Mouse (Mus musculus) left cerebral cortex, postnatal 10 days (tissue): ENCODE results near the gene Cwc22. TPM values are rescaled to one million over a fixed set of nuclear protein-coding genes. Genes with fewer than 3 reads are reported as not detected.

ENCODE experiments used
- DNase-seq, 2 experiments: peaks; one replicate each; pipeline ENCODE4 v3.0.0; 2021 to 2022; ENCODE audit warnings: low spot score in 2 of 2, mixed read lengths in 1 of 2; ENCODE audit errors: extremely low spot score in 1 of 2
- intact Hi-C: fragments of 180-260 bp; cut with DNase I; formaldehyde crosslinking; loops from one replicate; pipeline ENCODE4 v1.15.1; 2025
- total RNA-seq, 2 experiments: library from RNA; stranded (reverse); gene quantifications; 2 replicates each; pipeline ENCODE4 v1.2.3; 2021

Cwc22 gene
- total RNA-seq, 2 experiments from 2014 or later: 23.7 to 23.9 TPM

DNA sequence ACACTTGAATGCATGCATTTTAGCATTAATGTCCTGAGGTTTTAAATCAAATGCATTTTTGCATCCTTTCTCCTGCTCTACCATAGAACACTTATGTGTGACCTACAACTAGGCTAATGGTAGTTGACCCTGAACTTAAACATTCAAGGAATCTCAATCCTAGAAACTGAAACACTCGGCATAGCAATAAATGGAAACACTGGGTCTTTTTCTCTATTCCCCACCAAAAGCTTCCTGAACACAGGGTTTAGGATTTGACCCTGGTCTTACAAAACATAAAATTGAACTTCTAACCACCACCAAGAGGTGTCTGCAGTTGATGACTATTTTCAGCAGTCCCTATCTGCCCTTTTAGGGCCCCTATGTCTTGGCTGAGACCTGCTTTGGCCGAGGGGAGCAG is 57.3 kb downstream of the Cwc22 start:
- intact Hi-C loops: loop anchor here (10.0 kb wide), 1 partner anchor 106 kb away; no protein-coding TSS in a partner anchor
- no peak for DNase-seq

DNA sequence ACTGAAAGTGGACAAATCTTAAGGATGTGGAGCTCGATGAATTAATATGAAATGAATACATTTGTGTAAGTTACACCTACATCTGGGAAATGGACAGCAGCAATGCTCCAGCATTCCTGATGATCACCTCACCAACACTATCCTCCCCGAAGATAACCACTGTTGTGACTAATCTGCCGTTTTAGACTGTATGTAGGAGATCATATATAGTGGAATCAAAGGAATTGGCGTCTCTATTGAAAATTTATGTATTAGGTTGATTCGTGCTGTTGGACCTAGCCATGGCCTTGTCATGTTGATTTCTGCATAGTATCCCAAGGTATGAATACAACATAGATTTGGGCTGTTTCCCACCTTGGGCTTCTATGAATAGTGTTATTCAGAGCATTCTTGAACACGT is 58.1 kb downstream of the Cwc22 start:
- intact Hi-C loops: loop anchor here (10.0 kb wide), 1 partner anchor 107 kb away; no protein-coding TSS in a partner anchor
- DNase-seq: no peak

- intact Hi-C loops: loop anchor here (10.0 kb wide), 1 partner anchor 108 kb away; no protein-coding TSS in a partner anchor
- DNase-seq: no peak
Observed at GRCm38 (mm10) chr2:77887166-77887565, 59.0 kb downstream of the Cwc22 start.

- no peak for DNase-seq
- intact Hi-C loops: loop anchor here (10.0 kb wide), 1 partner anchor 109 kb away; no protein-coding TSS in a partner anchor
Observed at GRCm38 (mm10) chr2:77885491-77886130, 60.6 kb downstream of the Cwc22 start.

GRCm38 (mm10) chr2:77885036-77885435 is 61.1 kb downstream of the Cwc22 start:
- intact Hi-C loops: loop anchor here (10.0 kb wide), 1 partner anchor 110 kb away; no protein-coding TSS in a partner anchor
- no peak for DNase-seq

- no peak for DNase-seq
- intact Hi-C loops: loop anchor here (10.0 kb wide), 1 partner anchor 110 kb away; no protein-coding TSS in a partner anchor
Observed at GRCm38 (mm10) chr2:77884491-77884890, 61.7 kb downstream of the Cwc22 start.

- intact Hi-C loops: loop anchor here (10.0 kb wide), 1 partner anchor 112 kb away; no protein-coding TSS in a partner anchor
Observed at GRCm38 (mm10) chr2:77882961-77883360, 63.2 kb downstream of the Cwc22 start.

DNA sequence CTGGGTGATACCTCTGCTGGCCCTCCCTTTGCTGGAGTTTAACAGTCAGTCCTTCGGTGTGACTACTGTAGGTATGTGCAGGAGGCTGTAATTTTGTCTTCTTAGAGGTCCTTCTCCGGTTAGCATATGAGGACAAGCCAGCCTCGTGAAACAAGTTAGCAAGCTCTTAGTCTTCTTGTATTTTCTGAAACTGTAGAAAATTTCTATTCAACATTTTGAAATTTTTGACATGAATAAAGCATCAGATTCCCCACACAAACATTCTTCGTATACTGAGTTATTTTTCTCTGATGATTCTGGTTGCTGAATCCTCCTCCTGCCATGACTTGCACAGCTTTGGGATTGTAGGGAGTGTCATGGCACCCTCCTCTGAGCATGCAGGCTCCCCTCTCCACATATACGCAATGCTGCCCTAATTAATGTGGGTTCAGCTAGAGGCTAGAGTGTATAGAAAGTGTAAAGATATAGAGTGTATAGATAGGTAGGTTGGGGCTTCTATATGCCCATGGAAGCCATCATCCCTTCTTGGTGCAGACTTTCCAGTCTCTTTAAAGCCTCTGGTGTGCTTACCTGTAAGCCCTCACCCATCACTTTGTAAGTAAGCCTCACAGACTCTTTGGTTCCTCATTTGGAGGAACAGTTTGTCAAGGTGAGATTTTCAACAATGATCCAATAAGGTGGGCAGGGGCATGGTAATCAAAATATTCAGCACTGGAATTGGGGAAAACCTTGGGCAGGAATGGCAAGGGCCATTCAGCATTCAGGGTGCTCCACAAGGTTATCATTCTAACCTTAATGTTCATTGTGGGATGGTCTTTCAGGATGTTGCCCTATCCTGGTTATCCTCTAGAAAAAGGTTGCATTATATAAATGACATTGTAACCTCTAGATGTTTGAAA is 64.6 kb downstream of the Cwc22 start:
- DNase-seq: no peak
- intact Hi-C loops: loop anchor here (10.0 kb wide), 1 partner anchor 113 kb away; no protein-coding TSS in a partner anchor

More at GRCm38 (mm10) chr2:77882961-77883360, 63.2 kb downstream of the Cwc22 start:
- no peak for DNase-seq

DNA sequence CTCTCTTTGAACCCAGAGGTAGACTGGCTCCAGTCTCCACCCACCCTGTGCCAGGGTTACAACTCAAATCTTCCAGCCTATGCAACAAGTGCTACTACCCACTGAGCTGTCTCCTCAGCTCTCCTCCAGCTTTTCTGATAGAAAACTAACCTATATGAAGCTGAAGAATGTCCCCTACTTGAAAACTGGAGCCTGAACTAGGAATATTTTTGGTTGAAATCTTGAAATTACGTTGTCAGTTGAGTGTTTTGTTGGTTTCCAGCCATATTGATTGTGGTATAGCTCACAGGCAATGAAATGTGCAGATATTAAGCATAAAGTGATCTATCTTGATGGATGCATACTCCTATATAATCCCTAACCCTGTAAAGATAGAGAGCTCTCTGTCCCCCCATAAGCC is 65.8 kb downstream of the Cwc22 start:
- intact Hi-C loops: loop anchor here (10.0 kb wide), 1 partner anchor 114 kb away; no protein-coding TSS in a partner anchor
- DNase-seq: no peak

GRCm38 (mm10) chr2:77879736-77880135 is 66.4 kb downstream of the Cwc22 start:
- intact Hi-C loops: loop anchor here (10.0 kb wide), 1 partner anchor 115 kb away; no protein-coding TSS in a partner anchor
- no peak for DNase-seq

- intact Hi-C loops: no loop called here
- DNase-seq: no peak
Observed at GRCm38 (mm10) chr2:77877156-77877855, 68.9 kb downstream of the Cwc22 start.

GRCm38 (mm10) chr2:77876331-77876730 is 69.8 kb downstream of the Cwc22 start:
- no peak for DNase-seq
- intact Hi-C loops: no loop called here

GRCm38 (mm10) chr2:77875516-77875915 is 70.7 kb downstream of the Cwc22 start:
- no peak for DNase-seq
- intact Hi-C loops: no loop called here

- no peak for DNase-seq
- intact Hi-C loops: no loop called here
Observed at GRCm38 (mm10) chr2:77874678-77875077, 71.5 kb downstream of the Cwc22 start.

GRCm38 (mm10) chr2:77873806-77874205 is 72.4 kb downstream of the Cwc22 start:
- DNase-seq: no peak
- intact Hi-C loops: no loop called here

DNA sequence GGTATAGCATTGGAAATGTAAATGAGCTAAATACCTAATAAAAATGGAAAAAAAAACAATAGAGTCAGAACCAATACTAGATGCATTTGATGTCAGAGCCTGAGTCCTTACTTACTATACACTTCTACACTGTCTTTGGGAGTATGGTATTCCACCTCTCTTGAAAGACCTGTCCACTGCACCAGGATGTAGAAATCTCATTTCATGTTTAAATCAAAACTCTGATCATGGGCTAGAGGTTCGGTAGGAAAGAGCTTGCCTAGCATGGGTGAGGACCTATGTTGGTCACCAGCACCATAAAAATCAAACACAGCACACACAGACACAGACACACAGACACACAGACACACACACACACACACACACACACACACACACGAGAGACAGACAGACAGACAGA is 73.5 kb downstream of the Cwc22 start:
- no peak for DNase-seq
- intact Hi-C loops: no loop called here

GRCm38 (mm10) chr2:77871146-77871545 is 75.0 kb downstream of the Cwc22 start:
- intact Hi-C loops: loop anchor here (2.0 kb wide), 1 partner anchor 156 kb away; no protein-coding TSS in a partner anchor

DNA sequence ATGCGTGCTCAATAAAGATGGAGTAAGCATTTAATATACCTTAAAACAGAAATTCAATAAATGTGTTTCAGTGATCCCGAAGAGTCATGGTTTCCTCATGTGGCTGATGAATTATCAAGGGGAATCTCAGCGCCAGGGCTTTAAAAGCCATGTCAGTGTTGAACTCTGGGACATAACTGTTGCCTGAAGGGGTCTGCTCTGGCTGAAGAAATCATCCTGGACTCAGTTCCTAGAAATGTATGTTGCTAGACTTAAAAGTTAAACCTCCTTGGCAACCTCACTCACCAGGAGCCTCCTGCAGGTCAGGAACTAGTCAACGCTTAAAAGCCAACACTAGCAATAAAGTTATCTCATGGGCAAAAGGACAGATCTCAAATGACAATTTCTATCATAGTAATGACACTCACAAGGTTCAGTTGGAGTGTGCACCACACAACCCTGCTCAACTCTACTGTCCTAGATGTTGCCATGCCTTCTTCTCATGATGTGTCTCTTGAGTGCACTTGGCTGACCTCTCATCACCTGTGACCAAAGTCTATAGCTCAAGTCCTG is 76.4 kb downstream of the Cwc22 start:
- intact Hi-C loops: loop anchor here (2.0 kb wide), 1 partner anchor 157 kb away; no protein-coding TSS in a partner anchor
- no peak for DNase-seq

More at GRCm38 (mm10) chr2:77871146-77871545, 75.0 kb downstream of the Cwc22 start:
- no peak for DNase-seq
